Mouse (Mus musculus) liver, embryonic 14.5 days (tissue): ENCODE measurements at regions not wholly inside any gene's neighbourhood (a gene's known extent, or its start where the extent isn't known, plus 50 kb on each side); places are given as distances from the start of the nearest gene placed in this dataset.

Experiments used
- ATAC-seq: fragments of 200-750 bp; cut with Nextera tagmentation; 2 replicates; pipeline ENCODE4 v1.8.0; 2017; ENCODE audit warnings: moderate number of reproducible peaks, mild to moderate bottlenecking, moderate library complexity; ENCODE audit not compliant: insufficient read depth
- DNase-seq, 3 experiments: peaks; one replicate each; pipeline ENCODE4 v3.0.0-alpha.2; 2012 to 2013; ENCODE audit warnings: low read depth in 3 of 3, low spot score in 3 of 3
- H3K27ac ChIP-seq: fragments of 300-500 bp; sonication (generic); 2 replicates; pipeline ENCODE4 v1.5.1; 2014; ENCODE audit warnings: moderate library complexity, mild to moderate bottlenecking, control low read depth, inconsistent platforms
- H3K27me3 ChIP-seq: fragments of 300-500 bp; sonication (generic); 2 replicates; pipeline ENCODE4 v1.6.1; 2014; ENCODE audit warnings: mild to moderate bottlenecking, low read length, moderate library complexity; ENCODE audit not compliant: control insufficient read depth, insufficient read depth
- H3K36me3 ChIP-seq: fragments of 300-500 bp; sonication (generic); replicated peaks from 2 replicates; pipeline ENCODE4 v1.6.1; 2014; ENCODE audit warnings: low read depth; ENCODE audit not compliant: control insufficient read depth, insufficient read depth
- H3K4me1 ChIP-seq, 2 experiments: fragments of 200-500 bp in 1 of 2; fragments of 300-500 bp in 1 of 2; sonication (generic) in 1 of 2; replicated peaks; 2 replicates each; pipeline ENCODE4 v1.6.1; 2012 to 2014; ENCODE audit warnings: antibody characterized with exemption in 1 of 2, inconsistent platforms in 1 of 2, low read length in 1 of 2; ENCODE audit not compliant: control insufficient read depth in 2 of 2, insufficient read depth in 2 of 2
- H3K4me2 ChIP-seq: fragments of 300-500 bp; sonication (generic); 2 replicates; pipeline ENCODE4 v1.6.1; 2014; ENCODE audit warnings: low read depth, mild to moderate bottlenecking, control low read depth, moderate library complexity
- H3K4me3 ChIP-seq, 2 experiments: fragments of 200-500 bp in 1 of 2; fragments of 300-500 bp in 1 of 2; sonication (generic) in 1 of 2; 2 replicates each; pipeline ENCODE4 v1.5.1; 2012 to 2014; ENCODE audit warnings: low read depth in 2 of 2, low read length in 2 of 2, mild to moderate bottlenecking in 2 of 2, control low read depth in 1 of 2, inconsistent platforms in 1 of 2, moderate library complexity in 1 of 2; ENCODE audit not compliant: insufficient read depth in 1 of 2
- H3K9ac ChIP-seq: fragments of 300-500 bp; sonication (generic); replicated peaks from 2 replicates; pipeline ENCODE4 v1.6.1; 2014; ENCODE audit warnings: mild to moderate bottlenecking, control low read depth, moderate library complexity
- H3K9me3 ChIP-seq: fragments of 300-500 bp; sonication (generic); 2 replicates; pipeline ENCODE4 v1.6.1; 2016; ENCODE audit warnings: low read length, mixed read lengths; ENCODE audit not compliant: control insufficient read depth
- CTCF ChIP-seq: IDR thresholded peaks from 2 replicates; pipeline ENCODE4 v1.5.1; 2016; ENCODE audit warnings: antibody characterized with exemption, low read depth, control low read depth
- EP300 ChIP-seq: IDR thresholded peaks from 2 replicates; pipeline ENCODE4 v1.6.1; 2016; ENCODE audit warnings: antibody characterized with exemption, low read depth
- WGBS: fragments of 180-500 bp; shearing (Covaris S2); extraction: QIAGEN DNeasy Blood & Tissue Kit; methylation state at CpG from one replicate; pipeline ENCODE4 v1.1.7; 2014; ENCODE audit not compliant: insufficient replicate concordance; 5-methylcytosine and 5-hydroxymethylcytosine counted together

- H3K4me2 ChIP-seq: no peak overlapping the region
- no peaks in the 10 kb centered on the region for H3K4me1 ChIP-seq
- H3K4me3 ChIP-seq: no peak overlapping the region
- 49% methylated on average over 6 of the region's 6 CpGs for WGBS
- H3K9ac ChIP-seq: no peak overlapping the region
- TF ChIP-seq EP300 (no peak), CTCF (no peak)
- no peak for DNase-seq
- no peaks in the 10 kb centered on the region for H3K27me3 ChIP-seq
- no peaks in the 10 kb centered on the region for H3K36me3 ChIP-seq
- no peak overlapping the region for H3K27ac ChIP-seq
- H3K9me3 ChIP-seq: no peaks in the 10 kb centered on the region
- ATAC-seq: no peak
Observed at GRCm38 (mm10) chr2:21054325-21055082, 85.8 kb upstream of the Arhgap21 start.

GRCm38 (mm10) chr2:21053596-21053995 lies 84.9 kb upstream of the Arhgap21 start:
- no peak for TF ChIP-seq EP300
- TF ChIP-seq CTCF: no peak
- Histone ChIP-seq H3K9me3 (no peaks in the 10 kb centered on the region), H3K27me3 (no peaks in the 10 kb centered on the region), H3K27ac (no peak overlapping the region), H3K36me3 (no peaks in the 10 kb centered on the region), H3K4me2 (no peak overlapping the region), H3K4me3 (no peak overlapping the region), H3K9ac (no peak overlapping the region), H3K4me1 (no peaks in the 10 kb centered on the region)
- no peak for DNase-seq
- ATAC-seq: no peak
- WGBS: 55% methylated on average over 5 of the region's 5 CpGs

GRCm38 (mm10) chr2:21048996-21049395 lies 80.3 kb upstream of the Arhgap21 start:
- no peak for DNase-seq
- 54% methylated on average over 5 of the region's 5 CpGs for WGBS
- no peaks in the 10 kb centered on the region for H3K27me3 ChIP-seq
- no peak overlapping the region for H3K27ac ChIP-seq
- no peak overlapping the region for H3K4me2 ChIP-seq
- TF ChIP-seq EP300 (no peak), CTCF (no peak)
- no peak overlapping the region for H3K4me3 ChIP-seq
- no peak overlapping the region for H3K9ac ChIP-seq
- H3K9me3 ChIP-seq: no peaks in the 10 kb centered on the region
- ATAC-seq: no peak
- H3K4me1 ChIP-seq: no peaks in the 10 kb centered on the region
- no peaks in the 10 kb centered on the region for H3K36me3 ChIP-seq

GRCm38 (mm10) chr2:21048226-21048625 lies 79.5 kb upstream of the Arhgap21 start:
- H3K36me3 ChIP-seq: no peaks in the 10 kb centered on the region
- H3K4me2 ChIP-seq: no peak overlapping the region
- no peak for DNase-seq
- 64% methylated on average over 6 of the region's 6 CpGs for WGBS
- H3K27ac ChIP-seq: no peak overlapping the region
- H3K4me3 ChIP-seq: no peak overlapping the region
- H3K4me1 ChIP-seq: no peaks in the 10 kb centered on the region
- H3K9ac ChIP-seq: no peak overlapping the region
- no peak for ATAC-seq
- H3K9me3 ChIP-seq: no peaks in the 10 kb centered on the region
- no peak for TF ChIP-seq EP300
- no peak for TF ChIP-seq CTCF
- no peaks in the 10 kb centered on the region for H3K27me3 ChIP-seq

GRCm38 (mm10) chr2:21046503-21047116 lies 77.9 kb upstream of the Arhgap21 start:
- Histone ChIP-seq H3K9me3 (no peaks in the 10 kb centered on the region), H3K4me2 (no peak overlapping the region), H3K27me3 (no peaks in the 10 kb centered on the region), H3K27ac (no peak overlapping the region), H3K36me3 (no peaks in the 10 kb centered on the region), H3K4me1 (no peaks in the 10 kb centered on the region), H3K9ac (no peak overlapping the region), H3K4me3 (no peak overlapping the region)
- TF ChIP-seq CTCF (no peak), EP300 (no peak)
- WGBS: 48% methylated on average over 9 of the region's 9 CpGs
- DNase-seq: no peak
- ATAC-seq: no peak
